Mouse (Mus musculus): ENCODE measurements at regions not wholly inside any gene's neighbourhood (a gene's known extent, or its start where the extent isn't known, plus 50 kb on each side); places are given as distances from the start of the nearest gene placed in this dataset.

GRCm38 (mm10) chr8:103438995-103439717 is 653.7 kb upstream of the Cdh11 start:
- peak in 1 of 2 experiments; percentile 56 for DNase-seq (ENCODE audit: low spot score in 2 of 2)

GRCm38 (mm10) chr8:103441163-103441562 is 655.7 kb upstream of the Cdh11 start:
- peak in 1 of 2 experiments; percentile 40 for DNase-seq (ENCODE audit: low spot score in 2 of 2)

- DNase-seq (ENCODE audit: low spot score in 2 of 2), result no peak
Observed at GRCm38 (mm10) chr8:103442420-103443125, 657.1 kb upstream of the Cdh11 start.

- DNase-seq (ENCODE audit: low spot score in 2 of 2), result no peak
Observed at GRCm38 (mm10) chr8:103444577-103444976, 656.8 kb upstream of the Cdh5 start.

GRCm38 (mm10) chr8:103445378-103445777 is 656.0 kb upstream of the Cdh5 start:
- DNase-seq (ENCODE audit: low spot score in 2 of 2), result no peak

GRCm38 (mm10) chr8:103447916-103448315 is 653.5 kb upstream of the Cdh5 start:
- DNase-seq (ENCODE audit: low spot score in 2 of 2), result no peak

- DNase-seq (ENCODE audit: low spot score in 2 of 2), result no peak
Observed at GRCm38 (mm10) chr8:103451381-103452018, 649.9 kb upstream of the Cdh5 start.

GRCm38 (mm10) chr8:103457176-103457575 is 644.2 kb upstream of the Cdh5 start:
- no peak for DNase-seq (ENCODE audit: low spot score in 2 of 2)

- DNase-seq (ENCODE audit: low spot score in 2 of 2), result no peak
Observed at GRCm38 (mm10) chr8:103463557-103463956, 637.9 kb upstream of the Cdh5 start.

GRCm38 (mm10) chr8:103464777-103465353 is 636.6 kb upstream of the Cdh5 start:
- no peak for DNase-seq (ENCODE audit: low spot score in 2 of 2)

GRCm38 (mm10) chr8:103467536-103468160 is 633.8 kb upstream of the Cdh5 start:
- no peak for DNase-seq (ENCODE audit: low spot score in 2 of 2)

GRCm38 (mm10) chr8:103469049-103469448 is 632.4 kb upstream of the Cdh5 start:
- DNase-seq (ENCODE audit: low spot score in 2 of 2), result no peak

- no peak for DNase-seq (ENCODE audit: low spot score in 2 of 2)
Observed at GRCm38 (mm10) chr8:103470316-103470715, 631.1 kb upstream of the Cdh5 start.

GRCm38 (mm10) chr8:103475816-103476797 is 625.3 kb upstream of the Cdh5 start:
- DNase-seq (ENCODE audit: low spot score in 2 of 2), result peak in 1 of 2 experiments; percentile 35

- DNase-seq (ENCODE audit: low spot score in 2 of 2), result no peak
Observed at GRCm38 (mm10) chr8:103482033-103482720, 619.2 kb upstream of the Cdh5 start.

- no peak for DNase-seq (ENCODE audit: low spot score in 2 of 2)
Observed at GRCm38 (mm10) chr8:103485441-103485840, 616.0 kb upstream of the Cdh5 start.

GRCm38 (mm10) chr8:103489411-103489810 is 612.0 kb upstream of the Cdh5 start:
- peak in 1 of 2 experiments; percentile 34 for DNase-seq (ENCODE audit: low spot score in 2 of 2)

- DNase-seq (ENCODE audit: low spot score in 2 of 2), result no peak
Observed at GRCm38 (mm10) chr8:103492914-103493517, 608.4 kb upstream of the Cdh5 start.

- DNase-seq (ENCODE audit: low spot score in 2 of 2), result no peak
Observed at GRCm38 (mm10) chr8:103493932-103494493, 607.4 kb upstream of the Cdh5 start.

All from right cerebral cortex, postnatal 10 days (tissue).